Mouse (Mus musculus): ENCODE measurements around the gene Tedc2. TPM values are rescaled to one million over a fixed set of nuclear protein-coding genes. Genes with fewer than 3 reads are reported as not detected.

Gene Tedc2
- polyA plus RNA-seq, 1 experiment from 2014 or later, result 11.5 TPM

DNA sequence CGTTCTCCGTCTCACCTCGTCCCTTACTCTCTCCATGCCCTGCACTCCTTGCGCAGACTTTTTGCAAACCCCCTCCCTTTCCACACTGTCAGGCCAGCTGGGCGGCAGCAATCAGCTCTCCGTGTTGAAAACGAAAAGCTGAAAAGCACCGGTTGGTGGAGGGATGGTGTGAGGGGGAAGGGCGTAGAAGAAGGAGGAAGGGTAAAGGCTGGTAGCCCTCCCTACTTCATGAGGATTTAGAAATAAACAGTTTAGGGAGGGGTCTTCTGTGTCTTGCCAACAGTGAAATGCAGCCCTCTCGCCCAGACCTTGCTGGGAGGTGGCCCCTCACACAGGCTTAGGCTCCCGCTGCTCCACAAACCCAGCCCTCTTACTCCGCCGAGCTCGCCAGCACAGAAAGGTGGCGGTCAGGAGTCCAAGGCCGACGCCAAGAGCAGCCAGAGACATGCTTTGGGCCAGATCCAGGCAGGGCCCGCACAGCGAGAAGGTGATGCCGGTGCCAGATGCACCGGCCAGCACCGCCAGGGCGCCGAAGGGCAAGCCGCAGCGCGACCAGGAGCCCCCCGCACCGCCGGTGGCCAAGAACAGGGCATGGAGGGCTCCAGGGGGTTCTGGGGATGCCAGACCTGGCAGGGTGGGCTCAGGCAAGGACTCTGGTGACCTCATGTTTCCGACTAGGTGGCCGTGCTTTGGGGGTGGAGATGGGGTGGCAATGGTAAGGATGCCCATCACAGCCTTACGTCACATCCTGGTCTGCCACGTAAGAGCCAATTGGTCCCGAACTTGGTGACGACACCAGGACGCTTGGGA is 8.8 kb downstream of the Tedc2 start:
- Histone ChIP-seq H3K4me2 (peak overlapping the region; percentile 96), H3K4me1 (peaks cover 52% of the 10 kb centered on the region), H3K4me3 (peak overlapping the region; percentile 45), H3K9ac (peak overlapping the region; percentile 65), H3K27me3 (peaks cover 18% of the 10 kb centered on the region; the same call in 1 of the 2 replicates), H3K36me3 (peaks cover 16% of the 10 kb centered on the region), H3K9me3 (no peaks in the 10 kb centered on the region), H3K27ac (peak overlapping the region; percentile 74)
- WGBS, result 2% methylated on average over 37 of the region's 37 CpGs
- ATAC-seq (ENCODE audit: borderline replicate concordance, extremely low read depth, low FRiP score, low TSS enrichment), result no peak; the same call in 1 of the 2 replicates

DNA sequence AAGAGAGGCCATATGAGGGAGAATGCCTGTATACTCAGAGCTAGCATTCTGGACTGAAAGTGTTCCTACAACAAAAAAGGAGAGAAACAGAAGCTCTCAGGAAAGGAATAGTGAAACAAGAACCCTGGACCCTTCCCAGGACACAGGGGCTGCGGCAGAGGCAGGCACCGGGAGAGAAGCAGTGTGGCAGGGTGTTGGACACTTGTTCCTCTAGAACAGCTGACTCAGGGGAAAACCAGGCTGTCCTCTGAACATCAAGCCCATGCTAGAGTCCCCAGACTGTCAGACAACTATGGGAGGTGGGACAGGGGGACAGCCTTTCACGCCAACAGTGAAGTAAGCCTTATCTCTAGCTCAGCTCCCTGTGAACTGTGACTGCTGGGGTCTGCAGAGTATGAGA is 10.1 kb downstream of the Tedc2 start:
- H3K9ac ChIP-seq, result no peak overlapping the region
- 79% methylated on average over 3 of the region's 3 CpGs for WGBS
- peaks cover 65% of the 10 kb centered on the region for H3K4me1 ChIP-seq
- H3K36me3 ChIP-seq, result peaks cover 9% of the 10 kb centered on the region
- H3K4me3 ChIP-seq, result no peak overlapping the region
- H3K27me3 ChIP-seq, result peaks cover 26% of the 10 kb centered on the region
- no peaks in the 10 kb centered on the region for H3K9me3 ChIP-seq
- H3K4me2 ChIP-seq, result peak overlapping the region; percentile 96; the same call in 1 of the 2 replicates
- H3K27ac ChIP-seq, result 0 out of 2 replicates have a peak overlapping the region, but pooled peaks have one; percentile 74
- ATAC-seq (ENCODE audit: borderline replicate concordance, extremely low read depth, low FRiP score, low TSS enrichment), result no peak

DNA sequence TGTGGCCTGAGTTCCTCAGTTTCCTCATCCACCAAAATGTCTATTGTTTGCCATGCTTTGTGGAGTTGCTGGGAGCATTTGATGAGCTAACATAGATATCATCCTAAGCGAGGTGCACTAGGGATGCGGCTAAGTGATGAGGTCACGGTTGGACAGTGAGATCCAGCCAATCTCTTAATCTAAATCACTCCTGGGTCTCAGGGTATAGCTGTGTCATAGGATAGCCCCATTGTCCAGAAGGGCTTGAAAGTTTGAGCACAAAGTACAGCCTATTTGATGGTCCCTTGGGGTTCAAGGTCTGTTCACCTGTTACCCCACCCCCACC is 10.8 kb downstream of the Tedc2 start:
- no peak for ATAC-seq (ENCODE audit: borderline replicate concordance, extremely low read depth, low FRiP score, low TSS enrichment)
- Histone ChIP-seq H3K36me3 (peaks cover 2% of the 10 kb centered on the region; the same call in 1 of the 2 replicates), H3K4me1 (peaks cover 68% of the 10 kb centered on the region), H3K9me3 (no peaks in the 10 kb centered on the region), H3K4me3 (no peak overlapping the region), H3K9ac (no peak overlapping the region), H3K4me2 (peak overlapping the region; percentile 98), H3K27ac (peak overlapping the region; percentile 87), H3K27me3 (peaks cover 26% of the 10 kb centered on the region)
- WGBS, result 64% methylated on average over 3 of the region's 3 CpGs

DNA sequence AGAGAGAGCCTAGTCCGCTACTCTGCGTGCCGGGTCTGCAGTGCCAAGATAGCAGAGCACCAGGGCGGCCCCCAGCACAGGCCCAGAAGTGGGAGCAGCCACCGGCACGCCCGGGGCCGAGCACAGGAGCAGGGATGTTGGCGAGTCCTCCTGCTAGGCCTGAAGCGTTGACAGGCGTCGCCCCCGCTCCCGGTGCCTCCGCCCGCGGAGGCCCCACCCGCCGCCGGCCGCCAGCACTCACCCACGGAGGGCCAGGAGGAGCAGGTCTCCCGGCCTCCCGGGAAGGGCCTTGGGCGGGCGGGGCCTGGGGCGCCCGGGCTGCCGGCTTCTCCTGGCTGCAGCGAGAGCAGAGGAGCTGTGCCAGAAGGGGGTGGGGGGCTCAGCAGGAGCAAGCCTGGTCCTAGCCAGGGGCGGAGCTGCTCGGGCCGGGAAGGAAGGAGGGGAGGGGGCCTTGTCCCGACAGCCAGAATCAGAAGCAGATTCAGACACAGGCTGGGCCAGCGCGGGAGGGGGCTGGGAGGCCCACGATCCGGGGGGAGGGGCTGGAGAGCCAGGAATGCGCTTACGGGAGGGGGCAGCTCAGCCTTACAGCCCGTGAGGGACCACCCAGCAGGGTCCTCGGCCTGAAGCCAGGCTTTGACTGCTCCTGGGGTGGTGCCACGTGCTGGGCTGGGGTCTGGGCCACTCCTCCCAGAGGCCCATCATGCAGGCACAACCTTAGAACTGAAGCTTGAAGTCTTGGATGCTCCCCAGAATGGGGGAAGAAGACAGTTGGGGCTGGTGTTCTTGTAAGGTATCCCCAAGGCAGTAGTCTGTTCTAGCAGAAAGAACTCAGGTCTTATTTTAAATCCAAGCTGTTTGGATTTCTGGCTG is 11.4 kb downstream of the Tedc2 start, which contains the start of gene Ntn3:
Ntn3 (minus strand) TSS at position 489 of the 873 bp plus-strand sequence.
- Histone ChIP-seq H3K4me3 (peak within 1 kb of the TSS; percentile 75), H3K4me1 (peaks cover 74% of the 10 kb centered on the region), H3K36me3 (no peaks in the 10 kb centered on the region), H3K9me3 (no peaks in the 10 kb centered on the region), H3K27ac (peak within 1 kb of the TSS; percentile 87), H3K27me3 (peaks cover 26% of the 10 kb centered on the region), H3K4me2 (peak within 1 kb of the TSS; percentile 98), H3K9ac (peak within 1 kb of the TSS; percentile 51)
- ATAC-seq (ENCODE audit: borderline replicate concordance, extremely low read depth, low FRiP score, low TSS enrichment), result peak; percentile 58
- WGBS, result under 1% methylated on average over 42 of the region's 43 CpGs

DNA sequence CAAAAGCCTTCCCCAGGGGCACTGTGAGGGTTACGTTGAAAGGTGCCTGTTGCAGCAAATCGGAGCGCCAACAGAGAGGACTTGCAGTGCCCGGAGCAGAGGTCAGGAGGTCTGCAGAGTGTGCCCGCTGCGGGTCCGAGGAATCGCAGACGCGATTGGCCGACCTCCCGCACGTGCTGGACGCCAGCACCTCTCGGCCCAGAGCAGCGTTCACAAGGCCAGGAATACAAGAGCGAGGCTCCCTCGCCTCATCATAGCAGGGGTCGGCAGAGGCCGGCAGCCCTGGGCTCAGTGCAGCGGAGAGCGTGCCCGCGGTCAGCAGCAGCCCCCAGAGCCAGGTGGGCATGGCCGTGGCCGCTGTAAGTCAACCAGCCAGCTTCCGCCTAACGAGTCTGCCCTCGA is 12.0 kb downstream of the Tedc2 start:
- Histone ChIP-seq H3K27me3 (peaks cover 26% of the 10 kb centered on the region), H3K9me3 (no peaks in the 10 kb centered on the region), H3K4me2 (peak overlapping the region; percentile 98), H3K4me1 (peaks cover 77% of the 10 kb centered on the region), H3K27ac (peak overlapping the region; percentile 87), H3K9ac (peak overlapping the region; percentile 51), H3K4me3 (peak overlapping the region; percentile 75), H3K36me3 (no peaks in the 10 kb centered on the region)
- WGBS, result under 1% methylated on average over 29 of the region's 29 CpGs
- ATAC-seq (ENCODE audit: borderline replicate concordance, extremely low read depth, low FRiP score, low TSS enrichment), result peak; percentile 0; the same call in 1 of the 2 replicates

DNA sequence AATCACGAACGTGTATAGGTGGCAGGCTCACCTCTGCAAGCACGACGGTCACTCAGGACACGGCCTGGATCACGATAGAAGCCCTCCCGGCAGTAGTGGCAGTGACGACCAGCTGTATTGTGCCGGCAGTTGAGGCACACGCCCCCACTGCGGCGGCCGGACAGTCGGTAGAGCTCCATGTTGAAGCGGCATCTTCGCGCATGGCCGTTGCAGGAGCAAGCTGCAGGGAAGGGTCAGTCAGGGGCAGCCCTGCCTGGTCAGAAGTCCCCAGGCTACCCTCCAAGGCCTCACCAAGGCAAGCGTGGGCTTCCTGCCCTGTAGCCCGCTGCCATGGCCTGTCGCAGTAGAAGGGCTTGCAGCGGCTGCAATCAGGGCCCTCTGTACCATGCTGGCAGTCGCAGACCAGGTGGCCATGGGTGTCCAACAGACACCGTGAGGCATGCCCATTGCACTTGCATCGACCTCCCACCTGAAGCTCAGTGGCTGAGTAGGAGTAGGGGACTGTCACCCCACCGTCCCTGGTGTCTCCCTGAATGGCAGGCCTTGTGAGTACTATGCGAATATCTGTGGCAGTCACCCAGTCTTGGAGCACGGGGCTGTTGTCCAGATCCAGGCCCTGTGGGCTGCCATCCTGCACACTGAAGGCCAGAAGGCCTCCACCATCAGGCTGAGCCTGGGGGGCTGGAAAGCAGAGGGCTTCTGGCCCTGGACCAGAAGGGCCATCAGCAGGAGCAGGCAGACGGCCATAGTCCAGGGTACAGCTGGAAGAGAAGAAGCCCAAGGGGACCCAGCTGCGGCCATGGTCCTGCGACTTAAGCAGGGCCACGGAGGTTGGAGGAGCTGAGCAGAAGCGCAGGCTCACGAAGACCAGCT is 12.6 kb downstream of the Tedc2 start:
- peak overlapping the region; percentile 75 for H3K4me3 ChIP-seq
- 50% methylated on average over 34 of the region's 34 CpGs for WGBS
- H3K4me1 ChIP-seq, result peaks cover 81% of the 10 kb centered on the region
- no peaks in the 10 kb centered on the region for H3K36me3 ChIP-seq
- peaks cover 26% of the 10 kb centered on the region for H3K27me3 ChIP-seq
- peak overlapping the region; percentile 51 for H3K9ac ChIP-seq
- no peaks in the 10 kb centered on the region for H3K9me3 ChIP-seq
- H3K27ac ChIP-seq, result peak overlapping the region; percentile 87
- no peak for ATAC-seq (ENCODE audit: borderline replicate concordance, extremely low read depth, low FRiP score, low TSS enrichment)
- peak overlapping the region; percentile 98 for H3K4me2 ChIP-seq

DNA sequence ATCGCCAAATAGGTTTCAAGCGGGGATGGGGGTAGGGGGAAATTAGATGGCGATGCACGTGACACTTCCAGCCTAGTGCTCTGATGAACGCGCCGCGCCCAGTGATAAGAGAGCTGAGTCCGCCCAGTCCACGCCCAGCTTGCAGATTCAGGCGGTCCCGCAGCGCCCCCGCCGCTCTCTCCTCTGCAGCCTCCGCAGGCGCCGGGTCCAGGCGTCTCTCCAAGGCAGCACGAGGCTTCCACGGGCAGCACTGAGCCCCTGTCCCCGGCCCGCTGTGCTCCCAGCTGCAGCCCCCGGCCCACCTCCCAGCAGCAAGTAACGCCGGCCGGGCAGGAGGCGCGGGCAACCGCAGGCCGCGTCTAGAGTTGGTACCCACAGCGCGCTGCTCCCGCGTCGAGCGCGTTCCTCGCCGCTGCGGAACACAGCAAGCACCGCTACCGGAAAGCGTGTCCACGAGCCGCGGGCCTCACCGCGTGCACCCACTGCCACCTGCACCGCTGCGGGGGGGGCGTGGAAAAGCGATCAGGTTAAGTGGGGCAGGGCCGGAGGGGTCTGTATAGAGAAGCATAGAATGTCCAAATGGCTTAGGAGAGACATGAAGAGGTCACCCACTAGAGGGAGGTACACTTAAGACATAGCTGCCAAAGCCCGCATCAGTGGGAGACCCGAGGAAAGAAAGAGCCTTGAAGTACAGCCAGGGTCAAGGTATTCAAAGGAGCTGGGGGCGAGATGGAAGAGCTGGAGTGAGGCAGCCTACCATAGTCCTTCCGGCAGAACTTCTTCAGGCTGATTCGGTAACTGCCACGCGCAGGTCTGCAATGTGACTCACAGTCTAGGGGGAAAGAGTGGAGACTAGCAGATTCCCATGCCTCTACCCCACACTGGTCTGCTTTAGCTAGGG is 13.9 kb downstream of the Tedc2 start:
- peak overlapping the region; percentile 59; the same call in 1 of the 2 replicates for H3K27ac ChIP-seq
- H3K9ac ChIP-seq, result peak overlapping the region; percentile 76
- peak overlapping the region; percentile 98 for H3K4me2 ChIP-seq
- H3K4me3 ChIP-seq, result peak overlapping the region; percentile 75
- H3K27me3 ChIP-seq, result peaks cover 26% of the 10 kb centered on the region
- peaks cover 73% of the 10 kb centered on the region for H3K4me1 ChIP-seq
- 4% methylated on average over 62 of the region's 62 CpGs for WGBS
- no peaks in the 10 kb centered on the region for H3K36me3 ChIP-seq
- no peaks in the 10 kb centered on the region for H3K9me3 ChIP-seq
- 0 out of 2 replicates have a peak, but pooled peaks have one; percentile 8 for ATAC-seq (ENCODE audit: borderline replicate concordance, extremely low read depth, low FRiP score, low TSS enrichment)

DNA sequence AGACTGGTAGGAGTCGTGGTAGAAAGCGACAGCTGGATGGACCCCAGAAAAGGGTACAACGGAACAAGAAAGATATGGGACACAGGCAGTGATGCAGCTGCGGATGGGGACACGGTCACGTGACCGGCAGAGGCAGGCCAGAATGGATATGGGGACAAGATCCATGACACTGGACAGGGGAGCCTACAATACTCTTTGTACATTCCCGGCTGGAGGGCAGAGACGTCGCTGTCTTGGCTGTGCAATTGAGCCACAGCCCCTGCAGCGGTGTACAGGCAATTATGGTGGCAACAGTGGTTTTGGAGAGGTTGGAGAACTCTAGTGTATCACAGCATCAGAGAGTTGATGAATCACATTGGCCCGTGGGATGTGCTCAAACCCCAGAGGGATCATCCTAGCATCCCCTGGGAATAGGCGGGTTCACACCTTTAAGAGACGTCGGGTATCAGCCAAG is 14.7 kb downstream of the Tedc2 start:
- Histone ChIP-seq H3K4me1 (peaks cover 65% of the 10 kb centered on the region), H3K27ac (peak overlapping the region; percentile 59)

DNA sequence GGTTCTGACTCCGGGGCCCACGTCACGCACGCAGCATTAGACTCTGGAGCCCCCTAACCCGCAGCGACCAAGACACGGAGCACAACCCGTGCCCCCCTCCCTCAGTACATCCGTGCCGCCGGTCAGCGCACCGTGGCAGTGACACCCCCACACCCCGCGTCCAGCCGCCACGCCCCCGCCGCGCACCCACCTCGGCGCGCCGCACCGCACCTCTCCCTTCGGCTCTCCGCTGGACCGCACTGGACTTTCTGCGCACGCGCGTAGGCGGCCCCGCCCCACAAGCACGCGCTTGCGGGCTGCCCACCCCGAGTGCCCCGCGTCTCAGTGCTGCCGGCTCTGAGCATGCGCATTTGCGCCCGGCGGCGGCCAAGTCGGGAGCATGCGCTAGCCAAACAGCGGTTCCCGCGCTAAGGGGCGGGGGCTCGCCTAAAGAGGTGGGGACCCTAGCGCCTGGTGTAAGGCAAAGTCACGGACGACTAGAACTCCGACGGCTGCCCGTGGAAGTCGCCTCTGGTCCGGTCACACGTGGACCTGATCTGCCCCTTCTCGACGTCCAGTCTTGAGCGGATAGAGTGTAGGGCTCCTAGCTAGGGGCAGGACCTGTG is 15.3 kb downstream of the Tedc2 start, which contains the start of gene Tbc1d24:
Tbc1d24 (minus strand) TSS at position 279 of the 605 bp plus-strand sequence.
- WGBS, result under 1% methylated on average over 65 of the region's 65 CpGs
- H3K27ac ChIP-seq, result peak within 1 kb of the TSS; percentile 59
- H3K4me2 ChIP-seq, result peak within 1 kb of the TSS; percentile 98
- ATAC-seq (ENCODE audit: borderline replicate concordance, extremely low read depth, low FRiP score, low TSS enrichment), result peak; percentile 60
- H3K36me3 ChIP-seq, result no peaks in the 10 kb centered on the region
- H3K4me3 ChIP-seq, result peak within 1 kb of the TSS; percentile 75
- H3K9me3 ChIP-seq, result no peaks in the 10 kb centered on the region
- H3K4me1 ChIP-seq, result peaks cover 61% of the 10 kb centered on the region
- peak within 1 kb of the TSS; percentile 76 for H3K9ac ChIP-seq
- H3K27me3 ChIP-seq, result peaks cover 22% of the 10 kb centered on the region

More for the DNA sequence above, 14.7 kb downstream of the Tedc2 start:
- H3K4me2 ChIP-seq, result peak overlapping the region; percentile 98
- H3K36me3 ChIP-seq, result no peaks in the 10 kb centered on the region
- ATAC-seq (ENCODE audit: borderline replicate concordance, extremely low read depth, low FRiP score, low TSS enrichment), result peak; percentile 17; the same call in 1 of the 2 replicates
- peak overlapping the region; percentile 76; the same call in 1 of the 2 replicates for H3K9ac ChIP-seq
- H3K27me3 ChIP-seq, result peaks cover 25% of the 10 kb centered on the region
- H3K4me3 ChIP-seq, result peak overlapping the region; percentile 75
- no peaks in the 10 kb centered on the region for H3K9me3 ChIP-seq
- 8% methylated on average over 15 of the region's 15 CpGs for WGBS

DNA sequence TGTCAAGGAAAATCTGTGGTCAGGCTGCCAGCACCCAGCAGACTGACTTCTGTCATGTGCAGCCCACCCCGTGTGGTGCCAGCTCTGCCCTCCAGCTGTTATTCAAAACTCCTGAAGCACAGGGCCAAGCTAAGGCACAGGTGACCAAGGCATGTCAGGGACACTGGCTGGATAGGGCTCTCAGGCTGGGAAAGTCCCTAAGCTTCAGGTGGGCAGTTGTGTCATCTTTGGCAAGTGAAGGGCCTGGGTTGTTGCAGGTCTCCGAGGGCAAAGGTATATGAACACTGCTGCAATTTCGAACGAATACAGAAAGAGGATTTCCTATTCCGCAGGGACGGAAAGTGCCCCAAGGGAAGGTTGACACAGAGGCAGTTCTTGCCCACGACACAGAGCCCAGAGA is 15.8 kb downstream of the Tedc2 start:
- Histone ChIP-seq H3K27ac (0 out of 2 replicates have a peak overlapping the region, but pooled peaks have one; percentile 5), H3K36me3 (no peaks in the 10 kb centered on the region), H3K4me2 (peak overlapping the region; percentile 98), H3K27me3 (peaks cover 22% of the 10 kb centered on the region), H3K9ac (peak overlapping the region; percentile 76), H3K9me3 (no peaks in the 10 kb centered on the region), H3K4me3 (peak overlapping the region; percentile 75), H3K4me1 (peaks cover 56% of the 10 kb centered on the region)
- ATAC-seq (ENCODE audit: borderline replicate concordance, extremely low read depth, low FRiP score, low TSS enrichment), result no peak
- WGBS, result 7% methylated on average over 7 of the region's 7 CpGs
